In genomic region chr12:41023511-41024421, GRCm38 (mm10) we compare ENCODE assay signal across 7 mouse cellular contexts. TPM values are rescaled to one million over a fixed set of nuclear protein-coding genes. Genes with fewer than 3 reads are reported as not detected.
DNase-seq lines count a peak whose midpoint lies in the region; ATAC-seq lines count a peak whose summit lies in the region.

Gene Immp2l, plus strand, starts transcription at chr12:41024090.

- H3K27ac ChIP-seq in intestine, embryonic 16.5 days (ENCODE audit: low read length) = peak within 1 kb of the TSS; percentile 85
- H3K27ac ChIP-seq in midbrain, embryonic 11.5 days (ENCODE audit: low read depth, low read length) = no peak within 1 kb of the TSS

- intact Hi-C loops in left cerebral cortex, postnatal 36 days (cut with DNase I) = loop anchor here (10.0 kb wide), 1 partner anchor 461 kb away; the partner anchor contains the start of gene Lrrn3

- peak; percentile 97 for ATAC-seq in intestine, embryonic 16.5 days
- ATAC-seq in midbrain, embryonic 11.5 days (ENCODE audit: low FRiP score) = peak; percentile 97

- DNase-seq in adrenal gland, adult 8-10 months = peak; percentile 93
- DNase-seq in embryo, embryonic 9.5 days (ENCODE audit: extremely low spot score) = peak; percentile 96
- DNase-seq in gastrocnemius, postnatal 4 days (ENCODE audit: low spot score in 2 of 2) = peak; percentile 89 to 91
- DNase-seq in left cerebral cortex, postnatal 36 days (ENCODE audit: low spot score in 2 of 2) = peak; percentile 89 to 93
- DNase-seq in midbrain, embryonic 11.5 days (ENCODE audit: low spot score, missing footprints) = peak; percentile 99
- peak; percentile 85 for DNase-seq in skeletal muscle tissue, adult 2 months (ENCODE audit: low read depth, low spot score)

- H3K9ac ChIP-seq in intestine, embryonic 16.5 days (ENCODE audit: low read depth, low read length) = peak within 1 kb of the TSS; percentile 86
- H3K9ac ChIP-seq in midbrain, embryonic 11.5 days (ENCODE audit: low read length) = peak within 1 kb of the TSS; percentile 85

- WGBS in intestine, embryonic 16.5 days = 3% methylated on average over 65 of the region's 68 CpGs
- WGBS in midbrain, embryonic 11.5 days = 4% methylated on average over 54 of the region's 68 CpGs

- H3K4me2 ChIP-seq in intestine, embryonic 16.5 days (ENCODE audit: low read depth, low read length) = peak within 1 kb of the TSS; percentile 63
- peak within 1 kb of the TSS; percentile 68 for H3K4me2 ChIP-seq in midbrain, embryonic 11.5 days

- no peaks in the 10 kb centered on the region; the same call in 1 of the 2 replicates for H3K4me1 ChIP-seq in intestine, embryonic 16.5 days (ENCODE audit: control insufficient read depth, insufficient read depth, low read length)
- 0 out of 2 replicates have a peak, but pooled peaks cover 2% of the 10 kb centered on the region for H3K4me1 ChIP-seq in midbrain, embryonic 11.5 days (ENCODE audit: control insufficient read depth, insufficient read depth, low read length)

- no peaks in the 10 kb centered on the region for H3K27me3 ChIP-seq in intestine, embryonic 16.5 days (replicated peaks; ENCODE audit: control insufficient read depth, insufficient read depth, low read length)
- H3K27me3 ChIP-seq in midbrain, embryonic 11.5 days (ENCODE audit: control insufficient read depth, insufficient read depth, low read length) = no peaks in the 10 kb centered on the region

- no peaks in the 10 kb centered on the region for H3K36me3 ChIP-seq in intestine, embryonic 16.5 days (ENCODE audit: control insufficient read depth, insufficient read depth, low read length)
- H3K36me3 ChIP-seq in midbrain, embryonic 11.5 days (ENCODE audit: control insufficient read depth, insufficient read depth, low read length) = no peaks in the 10 kb centered on the region

- H3K9me3 ChIP-seq in intestine, embryonic 16.5 days (ENCODE audit: control insufficient read depth, low read length) = no peaks in the 10 kb centered on the region
- no peaks in the 10 kb centered on the region for H3K9me3 ChIP-seq in midbrain, embryonic 11.5 days (ENCODE audit: control insufficient read depth, low read length)

- H3K4me3 ChIP-seq in intestine, embryonic 16.5 days (ENCODE audit: low read length) = peak within 1 kb of the TSS; percentile 71
- H3K4me3 ChIP-seq in midbrain, embryonic 11.5 days (ENCODE audit: low read depth, low read length) = peak within 1 kb of the TSS; percentile 66

RNA-seq across cellular contexts. Expression of gene Immp2l, which starts in this region (rescaled TPM):
- 10 to 100 TPM in 3 of 4 experiments, 1 to 10 TPM in 1; 5.6 to 16.6 (median 12.3) TPM for total RNA-seq in adrenal gland, adult 8-10 months (2022)
- 10 to 100 TPM in 1 of 2 experiments, 1 to 10 TPM in 1; 8.1 to 11.5 TPM for total RNA-seq in gastrocnemius, postnatal 4 days (2021)
- polyA plus RNA-seq in intestine, embryonic 16.5 days (2015; fragmentation: Nextera tagmentation; extraction: Ambion mirVana) = 36.8 TPM in 2 replicates
- 1 to 10 TPM; 5.4 to 6.4 TPM for total RNA-seq in left cerebral cortex, postnatal 36 days (2021)
- 9.1 and 10.2 TPM in 2 replicates for polyA plus RNA-seq in midbrain, embryonic 11.5 days (2014; fragmentation: Nextera tagmentation; extraction: Ambion mirVana)
